ENCODE assay signal across 12 mouse cellular contexts in the genomic region with DNA sequence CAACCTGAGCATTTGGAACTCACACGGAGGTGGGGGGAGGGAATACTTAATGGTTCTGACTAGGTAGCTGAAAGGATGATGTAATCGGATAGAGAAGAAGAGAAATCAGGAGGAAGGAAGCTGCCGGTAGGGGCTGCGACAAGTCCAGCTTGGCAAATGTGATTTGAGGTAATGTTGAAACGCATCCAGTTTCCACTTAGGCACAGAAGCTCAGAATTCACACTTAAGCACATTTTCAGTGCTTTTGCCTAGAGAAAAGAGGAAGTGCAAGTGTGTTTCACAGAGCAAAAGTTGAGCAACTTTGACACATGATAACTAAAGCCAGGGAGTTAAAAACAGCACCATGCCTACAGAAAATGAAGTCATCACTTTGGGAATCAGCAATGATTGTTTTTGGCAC. TPM values are rescaled to one million over a fixed set of nuclear protein-coding genes. Genes with fewer than 3 reads are reported as not detected.
A peak's percentile ranks its signal among the peaks of the same experiment; 100 is the strongest.
DNase-seq lines count a peak whose midpoint lies in the region; ATAC-seq and TF ChIP-seq lines count a peak whose summit lies in the region.
"Had no signal": no experiment of that assay in that cellular context is flagged by ENCODE, and none has a peak within 500 bp of the region (broad histone marks: within the 10 kb centered on the region; RNA-seq: fewer than 3 reads in every experiment).

No protein-coding gene starts in this region.

- H3K4me2 ChIP-seq in embryonic facial prominence, embryonic 14.5 days (ENCODE audit: low read depth, low read length) = no peak overlapping the region

- peak; percentile 41; the same call in 1 of the 2 replicates for ATAC-seq in embryonic facial prominence, embryonic 14.5 days (ENCODE audit: low read depth)

- TF ChIP-seq CTCF in layer of hippocampus, adult 2 months (conservative IDR thresholded peaks at IDR 0.05) = peak; percentile 50
- no peak for TF ChIP-seq CTCF in bone marrow, adult 2 months (IDR thresholded peaks at IDR 0.05; ENCODE audit: control insufficient read depth, insufficient read depth, low read length)

- H3K4me3 ChIP-seq in embryonic facial prominence, embryonic 14.5 days (ENCODE audit: low read depth, low read length) = no peak overlapping the region
- no peak overlapping the region for H3K4me3 ChIP-seq in embryonic facial prominence, embryonic 10.5 days
- no peak overlapping the region for H3K4me3 ChIP-seq in layer of hippocampus, adult 2 months
- H3K4me3 ChIP-seq in bone marrow, adult 2 months (replicated peaks; ENCODE audit: control insufficient read depth, low read depth, low read length) = no peak overlapping the region

- WGBS in embryonic facial prominence, embryonic 14.5 days = 43% methylated on average over 5 of the region's 5 CpGs
- 63% methylated on average over 5 of the region's 5 CpGs for WGBS in embryonic facial prominence, embryonic 10.5 days
- WGBS in bone marrow, adult 2 months = 4% methylated on average over 5 of the region's 5 CpGs

- H3K9ac ChIP-seq in embryonic facial prominence, embryonic 14.5 days (ENCODE audit: low read depth, low read length) = no peak overlapping the region

- H3K27ac ChIP-seq in embryonic facial prominence, embryonic 14.5 days (replicated peaks; ENCODE audit: low read depth, low read length) = no peak overlapping the region
- H3K27ac ChIP-seq in embryonic facial prominence, embryonic 10.5 days (replicated peaks) = no peak overlapping the region
- H3K27ac ChIP-seq in layer of hippocampus, adult 2 months = peak overlapping the region; percentile 74; the same call in 1 of the 2 replicates
- H3K27ac ChIP-seq in bone marrow, adult 2 months (ENCODE audit: control insufficient read depth, insufficient read depth, low read depth, low read length, poor library complexity) = peak overlapping the region; percentile 85

- no peaks in the 10 kb centered on the region for H3K9me3 ChIP-seq in embryonic facial prominence, embryonic 14.5 days (ENCODE audit: control insufficient read depth, low read length)
- H3K9me3 ChIP-seq in embryonic facial prominence, embryonic 10.5 days = no peaks in the 10 kb centered on the region

- no peaks in the 10 kb centered on the region for H3K27me3 ChIP-seq in embryonic facial prominence, embryonic 14.5 days (replicated peaks; ENCODE audit: control insufficient read depth, insufficient read depth, low read length)
- H3K27me3 ChIP-seq in embryonic facial prominence, embryonic 10.5 days (replicated peaks; ENCODE audit: low read depth, poor library complexity, severe bottlenecking) = no peaks in the 10 kb centered on the region

- peaks cover 37% of the 10 kb centered on the region for H3K36me3 ChIP-seq in embryonic facial prominence, embryonic 14.5 days (ENCODE audit: control insufficient read depth, insufficient read depth, low read length)
- H3K36me3 ChIP-seq in embryonic facial prominence, embryonic 10.5 days (replicated peaks) = peaks cover 37% of the 10 kb centered on the region

- peak; percentile 51 for DNase-seq in embryonic facial prominence, embryonic 14.5 days (ENCODE audit: low spot score)
- no peak for DNase-seq in embryonic facial prominence, embryonic 10.5 days (ENCODE audit: low spot score)
- peak in 1 of 2 experiments; percentile 41 for DNase-seq in layer of hippocampus, adult 2 months (ENCODE audit: low spot score in 2 of 2)
- DNase-seq in layer of hippocampus, postnatal 36 days = no peak
- DNase-seq in lung, postnatal 36 days = peak; percentile 61
- DNase-seq in c-Kit-positive CD71-positive TER-119-positive erythroid progenitor cells, embryonic 14.5 days (ENCODE audit: low spot score) = no peak
- no peak for DNase-seq in gastrocnemius, postnatal 4 days (ENCODE audit: low spot score in 2 of 2)
- DNase-seq: adrenal gland, postnatal 36 days; right cerebral cortex, postnatal 25 days had no signal

- no peaks in the 10 kb centered on the region for H3K4me1 ChIP-seq in embryonic facial prominence, embryonic 14.5 days (ENCODE audit: control insufficient read depth, insufficient read depth, low read length)
- H3K4me1 ChIP-seq in embryonic facial prominence, embryonic 10.5 days = peaks cover 15% of the 10 kb centered on the region
- peaks cover 17% of the 10 kb centered on the region for H3K4me1 ChIP-seq in bone marrow, adult 2 months (ENCODE audit: control insufficient read depth, insufficient read depth, low read length)

- no peak for TF ChIP-seq POLR2A in bone marrow, adult 2 months (IDR thresholded peaks at IDR 0.05; ENCODE audit: borderline replicate concordance, control insufficient read depth, low read depth, low read length)

RNA-seq across cellular contexts. Expression of a gene that starts 8.4 kb away (rescaled TPM):
- polyA plus RNA-seq in embryonic facial prominence, embryonic 14.5 days (2014; fragmentation: Nextera tagmentation; extraction: Ambion mirVana) = 24.1 and 25.3 TPM in 2 replicates
- 23.0 and 23.6 TPM in 2 replicates for polyA plus RNA-seq in embryonic facial prominence, embryonic 10.5 days (2016; fragmentation: Nextera tagmentation; extraction: Ambion mirVana)
- 10 to 100 TPM; 49.5 to 55.6 TPM for total RNA-seq in layer of hippocampus, adult 2 months (2021)
- total RNA-seq in layer of hippocampus, postnatal 36 days (2021) = 10 to 100 TPM; 43.0 to 45.1 TPM
- polyA plus RNA-seq in bone marrow, adult 2 months (2011; ENCODE audit: insufficient read depth, insufficient read length, low replicate concordance, missing spikeins) = 23.7 and 48.7 TPM in 2 replicates
- 10 to 100 TPM; 45.8 to 47.8 TPM for total RNA-seq in gastrocnemius, postnatal 4 days (2021)

RNA-seq across cellular contexts. Expression of a gene that starts 19.5 kb away (rescaled TPM):
- 8.3 and 11.6 TPM in 2 replicates for polyA plus RNA-seq in embryonic facial prominence, embryonic 14.5 days (2014; fragmentation: Nextera tagmentation; extraction: Ambion mirVana)
- 2.8 and 3.5 TPM in 2 replicates for polyA plus RNA-seq in embryonic facial prominence, embryonic 10.5 days (2016; fragmentation: Nextera tagmentation; extraction: Ambion mirVana)
- 1 to 10 TPM; 4.8 to 5.0 TPM for total RNA-seq in layer of hippocampus, adult 2 months (2021)
- 1 to 10 TPM; 4.6 to 5.1 TPM for total RNA-seq in layer of hippocampus, postnatal 36 days (2021)
- polyA plus RNA-seq in bone marrow, adult 2 months (2011; ENCODE audit: insufficient read depth, insufficient read length, low replicate concordance, missing spikeins) = 14.9 and 26.1 TPM in 2 replicates
- total RNA-seq in gastrocnemius, postnatal 4 days (2021) = 1 to 10 TPM; 5.5 to 8.1 TPM

RNA-seq across cellular contexts. Expression of a gene that starts 36.8 kb away (rescaled TPM):
- 0.31 TPM in 1 of 2 replicates, not detected in the other for polyA plus RNA-seq in embryonic facial prominence, embryonic 14.5 days (2014; fragmentation: Nextera tagmentation; extraction: Ambion mirVana)
- not detected in 2 replicates for polyA plus RNA-seq in embryonic facial prominence, embryonic 10.5 days (2016; fragmentation: Nextera tagmentation; extraction: Ambion mirVana)
- total RNA-seq in layer of hippocampus, adult 2 months (2021) = under 1 TPM; 0.41 to 0.42 TPM
- total RNA-seq in layer of hippocampus, postnatal 36 days (2021) = under 1 TPM in 1 of 2 experiments, not detected in 1; 0.35 TPM
- 1.2 TPM in 1 of 2 replicates, not detected in the other for polyA plus RNA-seq in bone marrow, adult 2 months (2011; ENCODE audit: insufficient read depth, insufficient read length, low replicate concordance, missing spikeins)
- not detected for total RNA-seq in gastrocnemius, postnatal 4 days (2021)
- total RNA-seq: adrenal gland, postnatal 36 days had no signal
- polyA plus RNA-seq: C2C12; kidney, embryonic 14.5 days had no signal

RNA-seq across cellular contexts. Expression of a gene that starts 43.1 kb away (rescaled TPM):
- 0.10 and 0.29 TPM in 2 replicates for polyA plus RNA-seq in embryonic facial prominence, embryonic 14.5 days (2014; fragmentation: Nextera tagmentation; extraction: Ambion mirVana)
- 0.09 TPM in 1 of 2 replicates, not detected in the other for polyA plus RNA-seq in embryonic facial prominence, embryonic 10.5 days (2016; fragmentation: Nextera tagmentation; extraction: Ambion mirVana)
- total RNA-seq in layer of hippocampus, adult 2 months (2021) = not detected
- total RNA-seq in layer of hippocampus, postnatal 36 days (2021) = not detected
- not detected in 2 replicates for polyA plus RNA-seq in bone marrow, adult 2 months (2011; ENCODE audit: insufficient read depth, insufficient read length, low replicate concordance, missing spikeins)
- not detected for total RNA-seq in gastrocnemius, postnatal 4 days (2021)
- total RNA-seq: adrenal gland, postnatal 36 days had no signal
- polyA plus RNA-seq: C2C12; kidney, embryonic 14.5 days had no signal

Comparison
In these comparisons a context has a peak if more than half of its experiments do, and no peak if none do; other contexts are left out.
1. DNase-seq: peak in embryonic facial prominence, embryonic 14.5 days (single experiment) and lung, postnatal 36 days (single experiment); none in embryonic facial prominence, embryonic 10.5 days (single experiment), layer of hippocampus, postnatal 36 days (0 of 2), c-Kit-positive CD71-positive TER-119-positive erythroid progenitor cells, embryonic 14.5 days (single experiment) and gastrocnemius, postnatal 4 days (0 of 2).
2. H3K27ac ChIP-seq: peak in layer of hippocampus, adult 2 months (single experiment) and bone marrow, adult 2 months (single experiment); none in embryonic facial prominence, embryonic 14.5 days (single experiment) and embryonic facial prominence, embryonic 10.5 days (single experiment).